Comparison of ENCODE assay signal across 8 mouse cellular contexts in genomic region chr19:6418233-6418879, GRCm38 (mm10). TPM values are rescaled to one million over a fixed set of nuclear protein-coding genes. Genes with fewer than 3 reads are reported as not detected.
DNase-seq lines count a peak whose midpoint lies in the region; ATAC-seq and TF ChIP-seq lines count a peak whose summit lies in the region.

Gene Nrxn2 (plus strand): TSS chr19:6418731.

- H3K27me3 ChIP-seq in embryonic facial prominence, embryonic 11.5 days (ENCODE audit: control insufficient read depth, insufficient read depth, low read length), result peaks cover 28% of the 10 kb centered on the region
- peaks cover 99% of the 10 kb centered on the region for H3K27me3 ChIP-seq in limb, embryonic 10.5 days (ENCODE audit: low read depth, poor library complexity, severe bottlenecking)
- H3K27me3 ChIP-seq in midbrain, embryonic 13.5 days, result peaks cover 5% of the 10 kb centered on the region; the same call in 1 of the 2 replicates
- peaks cover 10% of the 10 kb centered on the region for H3K27me3 ChIP-seq in small intestine, adult 2 months (ENCODE audit: control insufficient read depth, insufficient read depth, low read length)

- no peak within 1 kb of the TSS for H3K27ac ChIP-seq in embryonic facial prominence, embryonic 11.5 days (replicated peaks; ENCODE audit: low read depth, low read length)
- H3K27ac ChIP-seq in limb, embryonic 10.5 days, result peak within 1 kb of the TSS; percentile 70
- H3K27ac ChIP-seq in midbrain, embryonic 13.5 days, result peak within 1 kb of the TSS; percentile 95
- H3K27ac ChIP-seq in small intestine, adult 2 months (ENCODE audit: insufficient read depth, low read depth, low read length), result no peak within 1 kb of the TSS

- ATAC-seq in embryonic facial prominence, embryonic 11.5 days (replicated peaks; ENCODE audit: insufficient number of reproducible peaks, low FRiP score, low TSS enrichment, low read depth), result peak; percentile 85
- peak; percentile 92 for ATAC-seq in midbrain, embryonic 13.5 days

- TF ChIP-seq POLR2A in small intestine, adult 2 months (IDR thresholded peaks at IDR 0.05; ENCODE audit: low read depth, low read length), result no peak

- H3K36me3 ChIP-seq in embryonic facial prominence, embryonic 11.5 days (replicated peaks; ENCODE audit: control insufficient read depth, insufficient read depth, low read depth, low read length), result no peaks in the 10 kb centered on the region
- H3K36me3 ChIP-seq in limb, embryonic 10.5 days, result no peaks in the 10 kb centered on the region
- no peaks in the 10 kb centered on the region for H3K36me3 ChIP-seq in midbrain, embryonic 13.5 days
- H3K36me3 ChIP-seq in small intestine, adult 2 months (ENCODE audit: control insufficient read depth, insufficient read depth, low read length), result no peaks in the 10 kb centered on the region

- H3K4me3 ChIP-seq in embryonic facial prominence, embryonic 11.5 days (ENCODE audit: low read depth, low read length), result peak within 1 kb of the TSS; percentile 41
- peak within 1 kb of the TSS; percentile 61 for H3K4me3 ChIP-seq in limb, embryonic 10.5 days
- H3K4me3 ChIP-seq in midbrain, embryonic 13.5 days (replicated peaks), result peak within 1 kb of the TSS; percentile 69
- H3K4me3 ChIP-seq in small intestine, adult 2 months (ENCODE audit: low read depth, low read length), result peak within 1 kb of the TSS; percentile 65

- peak within 1 kb of the TSS; percentile 83 for H3K4me2 ChIP-seq in embryonic facial prominence, embryonic 11.5 days (ENCODE audit: low read depth, low read length)
- peak within 1 kb of the TSS; percentile 68 for H3K4me2 ChIP-seq in midbrain, embryonic 13.5 days (replicated peaks)

- H3K9me3 ChIP-seq in embryonic facial prominence, embryonic 11.5 days (replicated peaks; ENCODE audit: control insufficient read depth, low read length), result no peaks in the 10 kb centered on the region
- no peaks in the 10 kb centered on the region for H3K9me3 ChIP-seq in limb, embryonic 10.5 days (replicated peaks)
- H3K9me3 ChIP-seq in midbrain, embryonic 13.5 days, result no peaks in the 10 kb centered on the region

- TF ChIP-seq CTCF in small intestine, adult 2 months (IDR thresholded peaks at IDR 0.05; ENCODE audit: extremely low read depth, insufficient read length, insufficient replicate concordance, low read depth, low read length), result peak; percentile 83

- peaks cover 10% of the 10 kb centered on the region; the same call in 1 of the 2 replicates for H3K4me1 ChIP-seq in embryonic facial prominence, embryonic 11.5 days (ENCODE audit: control insufficient read depth, insufficient read depth, low read length)
- H3K4me1 ChIP-seq in limb, embryonic 10.5 days, result peaks cover 41% of the 10 kb centered on the region
- H3K4me1 ChIP-seq in midbrain, embryonic 13.5 days (replicated peaks), result peaks cover 82% of the 10 kb centered on the region
- H3K4me1 ChIP-seq in small intestine, adult 2 months (ENCODE audit: control insufficient read depth, insufficient read depth, insufficient read length, low read length), result no peaks in the 10 kb centered on the region; the same call in 1 of the 2 replicates

- peak; percentile 81 for DNase-seq in 3134 (ENCODE audit: extremely low read depth, insufficient read length, low spot score)
- peak; percentile 92 for DNase-seq in adrenal gland, postnatal 14 days
- DNase-seq in embryonic facial prominence, embryonic 11.5 days (ENCODE audit: low spot score), result peak; percentile 93
- peak; percentile 99 for DNase-seq in heart, adult 11 months
- peak; percentile 80 for DNase-seq in kidney, adult 18-20 months
- DNase-seq in limb, embryonic 10.5 days (ENCODE audit: low spot score), result peak; percentile 90

- peak within 1 kb of the TSS; percentile 48 for H3K9ac ChIP-seq in embryonic facial prominence, embryonic 11.5 days (replicated peaks; ENCODE audit: low read length)
- peak within 1 kb of the TSS; percentile 88 for H3K9ac ChIP-seq in midbrain, embryonic 13.5 days (replicated peaks)

- WGBS in embryonic facial prominence, embryonic 11.5 days, result under 1% methylated on average over 42 of the region's 46 CpGs
- under 1% methylated on average over 46 of the region's 46 CpGs for WGBS in limb, embryonic 10.5 days
- under 1% methylated on average over 35 of the region's 46 CpGs for WGBS in midbrain, embryonic 13.5 days
- 2% methylated on average over 46 of the region's 46 CpGs for WGBS in small intestine, adult 2 months

RNA-seq across cellular contexts. Expression of gene Nrxn2, which starts in this region (rescaled TPM):
- total RNA-seq in adrenal gland, postnatal 14 days (2021), result 7.8 and 9.3 TPM in 2 replicates
- 4.1 and 5.0 TPM in 2 replicates for polyA plus RNA-seq in embryonic facial prominence, embryonic 11.5 days (2014; fragmentation: Nextera tagmentation; extraction: Ambion mirVana)
- polyA plus RNA-seq in limb, embryonic 10.5 days (2016; fragmentation: Nextera tagmentation; extraction: Ambion mirVana), result 0.78 and 1.5 TPM in 2 replicates
- 20.7 and 24.3 TPM in 2 replicates for polyA plus RNA-seq in midbrain, embryonic 13.5 days (2015; fragmentation: Nextera tagmentation; extraction: Ambion mirVana)
- 2.0 and 2.9 TPM in 2 replicates for polyA plus RNA-seq in small intestine, adult 2 months (2012; rRNA removed)

Comparison
In these comparisons a context has a peak if more than half of its experiments do, and no peak if none do; other contexts are left out.
1. H3K27ac ChIP-seq: peak in limb, embryonic 10.5 days (single experiment) and midbrain, embryonic 13.5 days (single experiment); none in embryonic facial prominence, embryonic 11.5 days (single experiment) and small intestine, adult 2 months (single experiment).
2. Peak in every context shown above with its lines, with median percentiles within 50 percentile points of each other: DNase-seq and H3K4me3 ChIP-seq.